Comparison of ENCODE assay signal across 8 mouse cellular contexts in genomic region chr3:102011318-102012075, GRCm38 (mm10). TPM values are rescaled to one million over a fixed set of nuclear protein-coding genes. Genes with fewer than 3 reads are reported as not detected.
A peak's percentile ranks its signal among the peaks of the same experiment; 100 is the strongest.
DNase-seq lines count a peak whose midpoint lies in the region; ATAC-seq lines count a peak whose summit lies in the region.

No protein-coding gene starts in this region.

- no peak for ATAC-seq in megakaryocyte, adult 5-6 weeks (ENCODE audit: poor library complexity, severe bottlenecking)

- H3K4me3 ChIP-seq in megakaryocyte, embryonic 14.5 days (replicated peaks): peak overlapping the region; percentile 23

- peaks cover 19% of the 10 kb centered on the region for H3K4me1 ChIP-seq in megakaryocyte, embryonic 14.5 days

- intact Hi-C loops in heart, postnatal 36 days (cut with DNase I): no loop called here

- peak; percentile 2 for DNase-seq in adrenal gland, postnatal 25 days
- DNase-seq in adrenal gland, postnatal 4 days (ENCODE audit: low spot score in 2 of 2): no peak
- DNase-seq in heart, postnatal 36 days: peak; percentile 4 to 13
- DNase-seq in mesoderm, embryonic 11.5 days (ENCODE audit: low read depth, low spot score): peak; percentile 50
- no peak for DNase-seq in urinary bladder, postnatal 25 days (ENCODE audit: low spot score)
- DNase-seq in right cerebral cortex, postnatal 10 days (ENCODE audit: low spot score in 2 of 2): no peak

- H3K9me3 ChIP-seq in megakaryocyte, embryonic 14.5 days: peaks cover 3% of the 10 kb centered on the region; the same call in 1 of the 2 replicates

- no peaks in the 10 kb centered on the region for H3K36me3 ChIP-seq in megakaryocyte, embryonic 14.5 days (replicated peaks; ENCODE audit: low read length)

- H3K27me3 ChIP-seq in megakaryocyte, embryonic 14.5 days (replicated peaks): peaks cover 81% of the 10 kb centered on the region

RNA-seq across cellular contexts. Expression of gene Nhlh2, which starts 1.6 kb away (rescaled TPM):
- total RNA-seq in adrenal gland, postnatal 25 days (2021): not detected in 2 replicates
- under 1 TPM in 1 of 2 experiments, not detected in 1; 0.31 TPM for total RNA-seq in adrenal gland, postnatal 4 days (2021)
- not detected in 2 replicates for polyA plus RNA-seq in megakaryocyte, embryonic 14.5 days (2012; ENCODE audit: insufficient read depth, low replicate concordance)
- not detected in 2 replicates for total RNA-seq in megakaryocyte, adult 5-6 weeks (2015)
- total RNA-seq in megakaryocyte, adult 5-6 weeks (2017): not detected in 2 replicates
- not detected for total RNA-seq in heart, postnatal 36 days (2021)

Comparison
In these comparisons a context has a peak if more than half of its experiments do, and no peak if none do; other contexts are left out.
1. DNase-seq: peak in adrenal gland, postnatal 25 days (single experiment), heart, postnatal 36 days (2 of 2) and mesoderm, embryonic 11.5 days (single experiment); none in adrenal gland, postnatal 4 days (0 of 2), urinary bladder, postnatal 25 days (single experiment) and right cerebral cortex, postnatal 10 days (0 of 2).